Mouse (Mus musculus) liver, embryonic 14.5 days (tissue): ENCODE data around the gene Sesn3. TPM values are rescaled to one million over a fixed set of nuclear protein-coding genes. Genes with fewer than 3 reads are reported as not detected.
"Not testable (repeated sequence)": the region's sequence is repeated elsewhere in the genome, so short reads cannot be mapped to it uniquely, and the experiment has no call there.

Experiments used
- ATAC-seq: fragments of 200-750 bp; cut with Nextera tagmentation; 2 replicates; pipeline ENCODE4 v1.8.0; 2017; ENCODE audit warnings: moderate number of reproducible peaks, mild to moderate bottlenecking, moderate library complexity; ENCODE audit not compliant: insufficient read depth
- DNase-seq, 3 experiments: peaks; one replicate each; pipeline ENCODE4 v3.0.0-alpha.2; 2012 to 2013; ENCODE audit warnings: low read depth in 3 of 3, low spot score in 3 of 3
- H3K27ac ChIP-seq: fragments of 300-500 bp; sonication (generic); 2 replicates; pipeline ENCODE4 v1.5.1; 2014; ENCODE audit warnings: moderate library complexity, mild to moderate bottlenecking, control low read depth, inconsistent platforms
- H3K27me3 ChIP-seq: fragments of 300-500 bp; sonication (generic); 2 replicates; pipeline ENCODE4 v1.6.1; 2014; ENCODE audit warnings: mild to moderate bottlenecking, low read length, moderate library complexity; ENCODE audit not compliant: control insufficient read depth, insufficient read depth
- H3K36me3 ChIP-seq: fragments of 300-500 bp; sonication (generic); replicated peaks from 2 replicates; pipeline ENCODE4 v1.6.1; 2014; ENCODE audit warnings: low read depth; ENCODE audit not compliant: control insufficient read depth, insufficient read depth
- H3K4me1 ChIP-seq, 2 experiments: fragments of 200-500 bp in 1 of 2; fragments of 300-500 bp in 1 of 2; sonication (generic) in 1 of 2; replicated peaks; 2 replicates each; pipeline ENCODE4 v1.6.1; 2012 to 2014; ENCODE audit warnings: antibody characterized with exemption in 1 of 2, inconsistent platforms in 1 of 2, low read length in 1 of 2; ENCODE audit not compliant: control insufficient read depth in 2 of 2, insufficient read depth in 2 of 2
- H3K4me2 ChIP-seq: fragments of 300-500 bp; sonication (generic); 2 replicates; pipeline ENCODE4 v1.6.1; 2014; ENCODE audit warnings: low read depth, mild to moderate bottlenecking, control low read depth, moderate library complexity
- H3K4me3 ChIP-seq, 2 experiments: fragments of 200-500 bp in 1 of 2; fragments of 300-500 bp in 1 of 2; sonication (generic) in 1 of 2; 2 replicates each; pipeline ENCODE4 v1.5.1; 2012 to 2014; ENCODE audit warnings: low read depth in 2 of 2, low read length in 2 of 2, mild to moderate bottlenecking in 2 of 2, control low read depth in 1 of 2, inconsistent platforms in 1 of 2, moderate library complexity in 1 of 2; ENCODE audit not compliant: insufficient read depth in 1 of 2
- H3K9ac ChIP-seq: fragments of 300-500 bp; sonication (generic); replicated peaks from 2 replicates; pipeline ENCODE4 v1.6.1; 2014; ENCODE audit warnings: mild to moderate bottlenecking, control low read depth, moderate library complexity
- H3K9me3 ChIP-seq: fragments of 300-500 bp; sonication (generic); 2 replicates; pipeline ENCODE4 v1.6.1; 2016; ENCODE audit warnings: low read length, mixed read lengths; ENCODE audit not compliant: control insufficient read depth
- CTCF ChIP-seq: IDR thresholded peaks from 2 replicates; pipeline ENCODE4 v1.5.1; 2016; ENCODE audit warnings: antibody characterized with exemption, low read depth, control low read depth
- EP300 ChIP-seq: IDR thresholded peaks from 2 replicates; pipeline ENCODE4 v1.6.1; 2016; ENCODE audit warnings: antibody characterized with exemption, low read depth
- WGBS: fragments of 180-500 bp; shearing (Covaris S2); extraction: QIAGEN DNeasy Blood & Tissue Kit; methylation state at CpG from one replicate; pipeline ENCODE4 v1.1.7; 2014; ENCODE audit not compliant: insufficient replicate concordance; 5-methylcytosine and 5-hydroxymethylcytosine counted together
- polyA plus RNA-seq, 2 experiments: library from polyadenylated mRNA; depleted of rRNA in 1 of 2; stranded (reverse) in 1 of 2; unstranded in 1 of 2; fragments of >200 nt; fragmentation: Nextera tagmentation in 1 of 2; extraction: Ambion mirVana in 1 of 2; gene quantifications; 2 replicates each; pipeline versions ENCODE4 v1.2.1 to v1.2.3; 2012 to 2014

Gene Sesn3
- polyA plus RNA-seq, 2 experiments: 1.1 to 1.8 TPM

GRCm38 (mm10) chr9:14338701-14339100 lies 63.8 kb downstream of the Sesn3 start:
- H3K9me3 ChIP-seq: no peaks in the 10 kb centered on the region
- H3K36me3 ChIP-seq: no peaks in the 10 kb centered on the region
- no peaks in the 10 kb centered on the region for H3K4me1 ChIP-seq
- H3K4me2 ChIP-seq: no peak overlapping the region
- WGBS: 48% methylated on average over 3 of the region's 3 CpGs
- TF ChIP-seq CTCF (no peak), EP300 (no peak)
- ATAC-seq (no peak), DNase-seq (no peak)
- H3K9ac ChIP-seq: no peak overlapping the region
- H3K27me3 ChIP-seq: no peaks in the 10 kb centered on the region
- H3K27ac ChIP-seq: no peak overlapping the region
- H3K4me3 ChIP-seq: no peak overlapping the region

GRCm38 (mm10) chr9:14342041-14342668 lies 67.3 kb downstream of the Sesn3 start:
- no peak for ATAC-seq
- H3K4me3 ChIP-seq: no peak overlapping the region

GRCm38 (mm10) chr9:14345866-14346265 lies 71.0 kb downstream of the Sesn3 start:
- H3K27ac ChIP-seq, H3K9me3 ChIP-seq, H3K4me2 ChIP-seq, H3K9ac ChIP-seq, ATAC-seq, H3K27me3 ChIP-seq, H3K36me3 ChIP-seq, DNase-seq, H3K4me1 ChIP-seq, H3K4me3 ChIP-seq: not testable (repeated sequence)
- WGBS: 82% methylated on average over 4 of the region's 4 CpGs

More at GRCm38 (mm10) chr9:14342041-14342668, 67.3 kb downstream of the Sesn3 start:
- H3K36me3 ChIP-seq: no peaks in the 10 kb centered on the region
- WGBS: 49% methylated on average over 4 of the region's 4 CpGs
- H3K27me3 ChIP-seq: no peaks in the 10 kb centered on the region
- no peak overlapping the region for H3K9ac ChIP-seq
- no peaks in the 10 kb centered on the region for H3K4me1 ChIP-seq
- TF ChIP-seq CTCF (peak; percentile 85), EP300 (no peak)
- H3K27ac ChIP-seq: no peak overlapping the region
- no peaks in the 10 kb centered on the region for H3K9me3 ChIP-seq
- no peak for DNase-seq
- no peak overlapping the region for H3K4me2 ChIP-seq

- 36% methylated on average over 4 of the region's 4 CpGs for WGBS
- Histone ChIP-seq H3K9ac (no peak overlapping the region), H3K36me3 (peaks cover 2% of the 10 kb centered on the region), H3K9me3 (no peaks in the 10 kb centered on the region), H3K27me3 (no peaks in the 10 kb centered on the region), H3K4me2 (no peak overlapping the region), H3K27ac (no peak overlapping the region), H3K4me1 (0 out of 4 replicates have a peak, but pooled peaks cover 0 to 4% of the 10 kb centered on the region in 2 experiments), H3K4me3 (no peak overlapping the region)
- ATAC-seq: peak; percentile 53; the same call in 1 of the 2 replicates
- TF ChIP-seq CTCF (peak; percentile 89), EP300 (no peak)
- no peak for DNase-seq
Measured at GRCm38 (mm10) chr9:14348416-14348815, 73.5 kb downstream of the Sesn3 start.

- no peaks in the 10 kb centered on the region for H3K9me3 ChIP-seq
- no peaks in the 10 kb centered on the region for H3K27me3 ChIP-seq
- H3K4me2 ChIP-seq: no peak overlapping the region
- WGBS: 77% methylated on average over 5 of the region's 5 CpGs
- H3K9ac ChIP-seq: no peak overlapping the region
- DNase-seq (no peak), ATAC-seq (no peak)
- H3K4me3 ChIP-seq: no peak overlapping the region
- no peak overlapping the region for H3K27ac ChIP-seq
- TF ChIP-seq EP300 (no peak), CTCF (no peak)
- peaks cover 12% of the 10 kb centered on the region for H3K36me3 ChIP-seq
- peaks cover 5% of the 10 kb centered on the region in 2 experiments for H3K4me1 ChIP-seq
Measured at GRCm38 (mm10) chr9:14349380-14349779, 74.5 kb downstream of the Sesn3 start.
